26 mouse cellular contexts compared by ENCODE assay signal in the genomic region with DNA sequence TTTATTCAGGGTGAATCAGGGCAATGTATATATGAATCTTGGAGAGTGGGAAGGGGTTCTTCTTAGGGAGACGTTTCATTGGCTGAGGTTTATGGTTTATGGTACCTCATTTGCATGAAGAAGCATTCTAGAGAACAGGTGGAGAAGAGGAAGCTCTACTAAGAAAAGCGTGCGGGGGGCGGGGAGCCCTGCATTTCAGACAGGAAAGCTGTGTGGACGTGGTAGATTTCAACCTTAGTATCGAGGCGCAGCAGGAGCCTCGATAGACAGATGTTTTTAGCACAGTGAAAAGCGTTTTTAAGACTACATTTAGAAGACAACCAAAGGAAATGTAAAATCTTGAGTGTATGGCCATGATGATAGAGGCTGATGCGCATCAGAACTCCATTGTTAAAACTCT. TPM values are rescaled to one million over a fixed set of nuclear protein-coding genes. Genes with fewer than 3 reads are reported as not detected.
DNase-seq lines count a peak whose midpoint lies in the region; TF ChIP-seq lines count a peak whose summit lies in the region.
"Had no signal": no experiment of that assay in that cellular context is flagged by ENCODE, and none has a peak within 500 bp of the region (broad histone marks: within the 10 kb centered on the region; RNA-seq: fewer than 3 reads in every experiment).

No protein-coding gene starts in this region.

- no peak for TF ChIP-seq RAD21 in CH12.LX (IDR thresholded peaks at IDR 0.05; ENCODE audit: low read depth, low read length)

- dilution Hi-C loops in CH12.LX (cut with MboI; ENCODE audit: extremely low pct_ligation_motif_present, extremely low pct_unique_long_range_greater_than_20kb, low sequenced_read_pairs), result no loop called here

- H3K9me3 ChIP-seq in CH12.LX (replicated peaks; ENCODE audit: low read length), result no peaks in the 10 kb centered on the region
- H3K9me3 ChIP-seq: embryonic facial prominence, embryonic 12.5 days; G1E; heart, embryonic 12.5 days; hindbrain, embryonic 13.5 days; liver, embryonic 12.5 days; midbrain, embryonic 15.5 days; neural tube, embryonic 15.5 days had no signal

- H3K27ac ChIP-seq in CH12.LX (ENCODE audit: insufficient read depth, low read depth), result no peak overlapping the region
- H3K27ac ChIP-seq: embryonic facial prominence, embryonic 12.5 days; heart, adult 2 months; hindbrain, embryonic 13.5 days; kidney, postnatal 0 days; liver, embryonic 12.5 days; midbrain, embryonic 15.5 days; neural tube, embryonic 15.5 days had no signal

- H3K36me3 ChIP-seq in CH12.LX (replicated peaks in 1 of 2; ENCODE audit: control insufficient read depth in 1 of 2, insufficient read depth in 1 of 2, low read length in 1 of 2), result no peaks in the 10 kb centered on the region
- H3K36me3 ChIP-seq in splenic B cell, adult 2 months (ENCODE audit: control insufficient read depth, insufficient read depth, low read length, poor library complexity, severe bottlenecking), result no peaks in the 10 kb centered on the region
- H3K36me3 ChIP-seq: embryonic facial prominence, embryonic 12.5 days; G1E; heart, embryonic 12.5 days; hindbrain, embryonic 13.5 days; liver, embryonic 12.5 days; midbrain, embryonic 15.5 days; neural tube, embryonic 15.5 days had no signal

- H3K79me2 ChIP-seq in CH12.LX (replicated peaks; ENCODE audit: control insufficient read depth, extremely low read depth, insufficient read depth, poor library complexity, severe bottlenecking), result no peaks in the 10 kb centered on the region

- no peak for TF ChIP-seq POLR2A in CH12.LX (IDR thresholded peaks at IDR 0.05; ENCODE audit: low read depth, low read length)

- peaks cover 3 to 13% of the 10 kb centered on the region in 2 experiments; a peak in 3 of 4 replicates for H3K4me1 ChIP-seq in CH12.LX (ENCODE audit: control insufficient read depth in 1 of 2, insufficient read depth in 2 of 2)
- H3K4me1 ChIP-seq: embryonic facial prominence, embryonic 12.5 days; hindbrain, embryonic 13.5 days; liver, embryonic 12.5 days; midbrain, embryonic 15.5 days; neural tube, embryonic 15.5 days had no signal

- peaks cover 82% of the 10 kb centered on the region for H3K27me3 ChIP-seq in CH12.LX (replicated peaks)
- H3K27me3 ChIP-seq in splenic B cell, adult 2 months (ENCODE audit: control insufficient read depth, insufficient read depth, low read length, poor library complexity, severe bottlenecking), result no peaks in the 10 kb centered on the region
- H3K27me3 ChIP-seq: embryonic facial prominence, embryonic 12.5 days; heart, embryonic 12.5 days; hindbrain, embryonic 13.5 days; midbrain, embryonic 15.5 days had no signal

- H3K4me2 ChIP-seq in CH12.LX (ENCODE audit: insufficient read depth, low read depth, poor library complexity, severe bottlenecking), result peak overlapping the region; percentile 47; the same call in 1 of the 2 replicates
- H3K4me2 ChIP-seq: embryonic facial prominence, embryonic 12.5 days; heart, embryonic 12.5 days; hindbrain, embryonic 13.5 days; liver, embryonic 12.5 days; midbrain, embryonic 15.5 days; neural tube, embryonic 15.5 days had no signal

- H3K4me3 ChIP-seq in CH12.LX (replicated peaks in 1 of 3; ENCODE audit: low read depth in 2 of 3, low read length in 2 of 3, poor library complexity in 1 of 3), result no peak overlapping the region
- H3K4me3 ChIP-seq: embryonic facial prominence, embryonic 12.5 days; heart, adult 2 months; heart, embryonic 12.5 days; hindbrain, embryonic 13.5 days; liver, embryonic 12.5 days; midbrain, embryonic 15.5 days; neural tube, embryonic 15.5 days had no signal

- H3K9ac ChIP-seq in CH12.LX (ENCODE audit: insufficient read depth, low read depth), result no peak overlapping the region
- H3K9ac ChIP-seq: embryonic facial prominence, embryonic 12.5 days; heart, embryonic 12.5 days; hindbrain, embryonic 13.5 days; liver, embryonic 12.5 days; liver, postnatal 0 days; midbrain, embryonic 15.5 days; neural tube, embryonic 15.5 days had no signal

- no peak for TF ChIP-seq CTCF in CH12.LX (conservative IDR thresholded peaks at IDR 0.05 in 1 of 2, IDR thresholded peaks at IDR 0.05 in 1 of 2; ENCODE audit: low read depth in 2 of 2, low read length in 2 of 2)

- TF ChIP-seq EP300 in CH12.LX (IDR thresholded peaks at IDR 0.05; ENCODE audit: low read length), result no peak

- in situ Hi-C loops in CH12.LX (cut with MboI; ENCODE audit: low pct_ligation_motif_present, low pct_unique_long_range_greater_than_20kb, low sequenced_read_pairs), result no loop called here

- DNase-seq in CH12.LX (ENCODE audit: extremely low read depth) (peak; percentile 46), MEL-GATA-1-ER (ENCODE audit: extremely low read depth, low read depth) (peak; percentile 58)
- DNase-seq in splenic B cell, adult 2 months (ENCODE audit: low read depth, low spot score), result peak; percentile 23
- peak; percentile 77 for DNase-seq in thymus, postnatal 4 days
- no peak for DNase-seq in heart, adult 18-20 months
- no peak for DNase-seq in testis, postnatal 10 days (ENCODE audit: low spot score)
- DNase-seq: adrenal gland, postnatal 14 days; gastrocnemius, postnatal 25 days; heart, adult 2 months; heart, postnatal 4 days; kidney, adult 8-10 months; kidney, postnatal 4 days; layer of hippocampus, postnatal 36 days; left cerebral cortex, postnatal 4 days; liver, postnatal 0 days; lung, postnatal 4 days; retina, postnatal 1 day; right cerebral cortex, postnatal 14 days had no signal

TF ChIP-seq in CH12.LX, 34 proteins besides CTCF, POLR2A, EP300 and RAD21:
- TF ChIP-seq CHD2 (IDR thresholded peaks at IDR 0.05; ENCODE audit: low read length) (no peak), BHLHE40 (IDR thresholded peaks at IDR 0.05; ENCODE audit: low read depth, low read length) (peak; percentile 33; the same call in 1 of the 2 replicates)

RNA-seq across cellular contexts. Expression of a gene that starts 6.6 kb away (rescaled TPM):
- total RNA-seq in CH12.LX (2012; rRNA removed) (38.5 and 41.5 TPM in 2 replicates), CH12.LX (2014; rRNA removed) (13.0 and 14.6 TPM in 2 replicates)
- polyA plus RNA-seq in CH12.LX (2012; ENCODE audit: insufficient read length, low read depth), result 32.4 and 40.3 TPM in 2 replicates
- total RNA-seq in heart, adult 18-20 months (2021), result 10 to 100 TPM; 41.8 to 42.0 TPM

RNA-seq across cellular contexts. Expression of a gene that starts 30.8 kb away (rescaled TPM):
- 13.0 and 17.0 TPM in 2 replicates for total RNA-seq in CH12.LX (2012; rRNA removed)
- total RNA-seq in CH12.LX (2014; rRNA removed), result 1.3 and 2.1 TPM in 2 replicates
- polyA plus RNA-seq in CH12.LX (2012; ENCODE audit: insufficient read length, low read depth), result 1.4 and 1.7 TPM in 2 replicates
- 10 to 100 TPM; 12.3 to 17.9 TPM for total RNA-seq in heart, adult 18-20 months (2021)

Comparison
In these comparisons a context has a peak if more than half of its experiments do, and no peak if none do; other contexts are left out.
1. DNase-seq: peak in CH12.LX (single experiment), MEL-GATA-1-ER (single experiment), splenic B cell, adult 2 months (single experiment) and thymus, postnatal 4 days (single experiment); none in heart, adult 18-20 months (0 of 2) and testis, postnatal 10 days (single experiment).